Mouse (Mus musculus) heart, embryonic 14.5 days (tissue): Measurements from ENCODE around the gene Suco. TPM values are rescaled to one million over a fixed set of nuclear protein-coding genes. Genes with fewer than 3 reads are reported as not detected.

Experiments
- ATAC-seq: fragments of 200-750 bp; cut with Nextera tagmentation; 2 replicates; pipeline ENCODE4 v1.8.0; 2017; ENCODE audit warnings: low read depth, moderate TSS enrichment; ENCODE audit not compliant: insufficient number of reproducible peaks, insufficient read depth, low FRiP score
- H3K27ac ChIP-seq, 2 experiments: fragments of 200-500 bp in 1 of 2; fragments of 300-500 bp in 1 of 2; sonication (generic) in 1 of 2; replicated peaks in 1 of 2; 2 replicates each; pipeline ENCODE4 v1.5.1; 2012 to 2014; ENCODE audit warnings: low read depth in 2 of 2, low read length in 2 of 2, control low read depth in 1 of 2, mild to moderate bottlenecking in 1 of 2, mixed read lengths in 1 of 2; ENCODE audit not compliant: control insufficient read depth in 1 of 2, insufficient read depth in 1 of 2
- H3K27me3 ChIP-seq: fragments of 300-500 bp; sonication (generic); 2 replicates; pipeline ENCODE4 v1.6.1; 2014; ENCODE audit warnings: mild to moderate bottlenecking, low read length, control low read depth; ENCODE audit not compliant: control insufficient read depth, insufficient read depth
- H3K36me3 ChIP-seq: fragments of 300-500 bp; sonication (generic); 2 replicates; pipeline ENCODE4 v1.6.1; 2014; ENCODE audit warnings: mild to moderate bottlenecking, control low read depth, low read length, mixed read lengths; ENCODE audit not compliant: control insufficient read depth, insufficient read depth
- H3K4me1 ChIP-seq, 2 experiments: fragments of 200-500 bp in 1 of 2; fragments of 300-500 bp in 1 of 2; sonication (generic) in 1 of 2; 2 replicates each; pipeline ENCODE4 v1.6.1; 2012 to 2014; ENCODE audit warnings: low read length in 2 of 2, control low read depth in 1 of 2, mixed read lengths in 1 of 2; ENCODE audit not compliant: control insufficient read depth in 2 of 2, insufficient read depth in 2 of 2
- H3K4me2 ChIP-seq: fragments of 300-500 bp; sonication (generic); 2 replicates; pipeline ENCODE4 v1.6.1; 2014; ENCODE audit warnings: mild to moderate bottlenecking, low read length
- H3K4me3 ChIP-seq, 2 experiments: fragments of 200-500 bp in 1 of 2; fragments of 300-500 bp in 1 of 2; sonication (generic) in 1 of 2; 2 replicates each; pipeline ENCODE4 v1.5.1; 2012 to 2014; ENCODE audit warnings: low read length in 2 of 2, mild to moderate bottlenecking in 2 of 2, control low read depth in 1 of 2, low read depth in 1 of 2, moderate library complexity in 1 of 2; ENCODE audit not compliant: control insufficient read depth in 1 of 2, insufficient read depth in 1 of 2
- H3K9ac ChIP-seq: fragments of 300-500 bp; sonication (generic); 2 replicates; pipeline ENCODE4 v1.6.1; 2014; ENCODE audit warnings: mild to moderate bottlenecking, low read length
- H3K9me3 ChIP-seq: fragments of 300-500 bp; sonication (generic); 2 replicates; pipeline ENCODE4 v1.6.1; 2016; ENCODE audit warnings: low read length, control low read depth; ENCODE audit not compliant: control insufficient read depth
- WGBS: fragments of 180-500 bp; shearing (Covaris S2); extraction: QIAGEN DNeasy Blood & Tissue Kit; methylation state at CpG from one replicate; pipeline ENCODE4 v1.1.7; 2014; 5-methylcytosine and 5-hydroxymethylcytosine counted together
- polyA plus RNA-seq: library from polyadenylated mRNA; unstranded; fragments of >200 nt; fragmentation: Nextera tagmentation; extraction: Ambion mirVana; gene quantifications from 2 replicates; pipeline ENCODE4 v1.2.1, GENCODE M21; 2014

Gene Suco
- polyA plus RNA-seq, 1 experiment from 2014 or later: 19.2 TPM

DNA sequence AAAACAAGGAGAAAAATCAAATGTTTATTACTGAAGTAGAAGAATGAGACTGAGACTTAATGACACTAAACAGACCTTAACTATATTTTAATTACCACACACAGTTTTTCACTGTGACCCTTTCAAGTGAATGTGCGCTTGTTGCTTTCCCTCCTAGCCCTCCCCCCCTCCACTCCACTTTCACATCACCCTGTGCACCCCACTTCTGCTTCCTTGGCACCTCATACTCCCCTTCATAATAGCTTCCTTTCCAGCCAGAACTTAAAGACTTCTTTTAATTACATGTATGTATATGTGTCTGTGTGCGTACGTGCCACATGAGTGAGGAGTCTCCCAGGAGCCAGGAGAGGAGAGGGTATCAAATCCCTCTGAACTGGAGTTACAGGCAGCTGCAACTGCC, 12.3 kb upstream of the Suco start:
- Histone ChIP-seq H3K36me3 (no peaks in the 10 kb centered on the region), H3K9ac (no peak overlapping the region), H3K9me3 (no peaks in the 10 kb centered on the region), H3K4me1 (peaks cover 0 to 6% of the 10 kb centered on the region in 2 experiments; a peak in 1 of 4 replicates), H3K4me3 (no peak overlapping the region), H3K4me2 (no peak overlapping the region), H3K27ac (no peak overlapping the region), H3K27me3 (no peaks in the 10 kb centered on the region)
- 92% methylated on average over 3 of the region's 3 CpGs for WGBS
- no peak for ATAC-seq

DNA sequence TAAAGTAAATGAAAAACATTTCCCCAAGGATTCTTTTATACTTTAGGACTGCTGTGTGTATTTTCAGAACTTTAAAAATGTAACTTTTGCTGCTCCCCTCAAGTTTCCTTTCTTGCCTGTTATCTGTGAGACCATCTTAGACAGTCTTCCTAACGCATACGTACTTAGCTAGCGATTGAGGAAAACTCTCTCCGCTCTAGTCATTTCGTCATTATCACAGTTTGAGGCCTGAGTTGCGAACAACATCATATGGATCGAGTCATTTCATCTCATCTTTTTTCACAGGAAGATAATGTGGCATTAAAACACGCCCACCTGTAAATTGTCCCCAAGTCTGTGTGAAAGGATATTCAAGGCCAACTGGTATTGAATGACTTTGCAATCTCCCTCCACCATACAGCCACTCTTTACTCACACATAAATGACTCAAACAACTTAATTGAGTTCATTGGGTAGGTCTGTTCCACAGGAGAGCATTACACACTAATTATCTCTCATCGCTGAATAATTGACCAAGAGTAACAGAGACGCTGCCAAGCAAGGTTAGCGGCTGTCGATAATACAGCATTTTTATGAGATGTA, 11.3 kb upstream of the Suco start:
- no peak overlapping the region for H3K4me3 ChIP-seq

DNA sequence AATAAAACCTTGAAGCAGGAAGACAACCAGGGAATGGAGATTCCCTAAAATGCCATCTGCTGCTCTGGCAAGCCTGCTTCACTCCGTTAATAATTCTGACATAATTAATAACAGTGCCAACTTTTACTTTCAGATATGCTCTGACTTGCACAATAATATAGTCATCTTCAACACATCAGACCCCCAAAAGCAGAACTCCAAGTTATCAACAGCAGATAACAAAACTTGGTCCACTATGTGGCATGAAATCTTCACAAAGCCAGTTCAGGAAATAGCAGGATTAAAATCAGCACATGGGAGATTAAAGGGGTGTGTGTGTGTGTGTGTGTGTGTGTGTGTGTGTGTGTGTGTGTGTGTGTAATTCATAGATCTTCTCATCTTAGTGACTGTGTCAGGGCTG, 9.3 kb upstream of the Suco start:
- H3K27me3 ChIP-seq: no peaks in the 10 kb centered on the region
- H3K36me3 ChIP-seq: no peaks in the 10 kb centered on the region
- no peaks in the 10 kb centered on the region for H3K9me3 ChIP-seq
- no peaks in the 10 kb centered on the region for H3K4me1 ChIP-seq
- no peak overlapping the region for H3K4me3 ChIP-seq
- WGBS: 82% methylated on average over 1 of the region's 1 CpGs
- H3K4me2 ChIP-seq: no peak overlapping the region
- no peak for ATAC-seq
- no peak overlapping the region for H3K9ac ChIP-seq
- H3K27ac ChIP-seq: no peak overlapping the region

More for the DNA sequence above, 11.3 kb upstream of the Suco start:
- ATAC-seq: no peak
- WGBS: 90% methylated on average over 12 of the region's 12 CpGs
- H3K4me2 ChIP-seq: no peak overlapping the region
- no peaks in the 10 kb centered on the region for H3K36me3 ChIP-seq
- no peak overlapping the region for H3K27ac ChIP-seq
- H3K9me3 ChIP-seq: no peaks in the 10 kb centered on the region
- H3K27me3 ChIP-seq: no peaks in the 10 kb centered on the region
- no peak overlapping the region for H3K9ac ChIP-seq
- peaks cover 0 to 6% of the 10 kb centered on the region in 2 experiments; a peak in 1 of 4 replicates for H3K4me1 ChIP-seq

DNA sequence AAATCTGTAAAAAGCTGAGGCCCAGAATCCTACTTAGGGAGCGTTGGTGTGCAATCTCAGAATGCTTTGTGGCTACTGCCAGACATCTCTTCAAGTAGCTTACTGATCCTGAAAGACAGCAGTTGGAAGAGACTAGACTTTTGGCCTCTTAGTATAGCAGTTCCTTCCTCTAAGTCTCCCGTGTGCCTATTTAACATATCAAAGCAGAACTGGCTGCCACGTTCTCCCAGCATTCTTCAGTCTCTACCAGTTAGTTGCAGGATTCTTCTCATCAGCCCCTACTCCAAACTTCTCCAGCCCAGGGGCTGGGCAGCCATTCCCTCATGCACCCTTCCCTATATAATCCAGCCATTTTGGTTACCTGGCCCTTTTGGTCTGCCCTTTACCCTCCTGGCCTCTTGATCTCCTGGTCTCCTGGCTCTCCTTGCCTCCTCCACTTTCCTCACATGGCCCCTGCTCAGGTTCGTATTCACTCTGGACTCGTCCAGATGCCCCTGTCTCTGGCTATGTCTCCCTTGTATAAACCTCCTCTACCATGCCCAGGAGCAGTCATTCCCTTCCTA, 1.2 kb upstream of the Suco start:
- peak overlapping the region; percentile 65 for H3K9ac ChIP-seq
- ATAC-seq: no peak
- H3K27ac ChIP-seq: peak overlapping the region; percentile 25 to 27; a peak in 2 of 4 replicates
- no peaks in the 10 kb centered on the region for H3K27me3 ChIP-seq
- H3K4me1 ChIP-seq: peaks cover 5 to 13% of the 10 kb centered on the region in 2 experiments; a peak in 3 of 4 replicates
- no peaks in the 10 kb centered on the region for H3K36me3 ChIP-seq
- H3K4me3 ChIP-seq: peak overlapping the region; percentile 82 to 89
- no peaks in the 10 kb centered on the region for H3K9me3 ChIP-seq
- WGBS: 28% methylated on average over 5 of the region's 5 CpGs
- peak overlapping the region; percentile 70 for H3K4me2 ChIP-seq

DNA sequence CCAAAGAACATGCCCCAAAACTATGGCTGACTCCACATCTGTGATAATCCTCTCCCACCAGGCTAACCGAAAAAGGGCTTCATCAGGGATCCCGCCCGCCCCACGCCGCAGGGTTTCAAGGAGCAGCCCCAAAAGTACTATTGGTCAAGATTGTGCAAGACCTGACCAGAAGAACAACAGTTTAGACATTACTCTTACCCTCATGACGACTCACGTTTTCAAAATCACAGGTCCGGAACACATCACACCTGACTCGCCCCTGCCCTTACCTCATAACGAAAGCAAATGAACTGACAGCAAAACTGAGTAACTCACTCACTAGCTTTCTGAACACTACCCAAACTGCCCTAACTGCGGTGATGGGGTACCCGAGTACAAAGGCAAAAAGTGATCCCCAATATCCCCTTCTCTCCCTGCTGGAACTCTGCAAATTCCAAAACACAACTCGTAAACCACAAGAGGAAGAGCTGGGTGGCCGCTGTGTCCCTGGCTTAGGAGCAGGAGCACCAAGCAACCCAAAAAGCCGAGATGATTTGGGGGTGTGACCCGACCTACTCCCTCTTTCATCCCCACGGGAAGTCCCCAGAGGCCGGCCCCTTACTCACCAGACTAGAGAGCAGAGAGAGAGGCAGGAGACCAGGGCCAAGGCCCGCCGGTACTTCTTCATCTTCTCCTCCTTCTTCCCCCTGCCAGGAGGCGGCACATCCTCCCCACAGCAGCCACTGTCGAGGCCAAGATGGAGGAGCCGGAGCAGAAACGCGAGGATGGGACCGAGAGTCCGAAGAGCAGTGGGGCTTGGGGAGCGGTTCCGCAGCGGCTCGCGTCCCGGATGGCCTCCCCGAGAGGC, 553 bp downstream of the Suco start:
- H3K27ac ChIP-seq: peak overlapping the region; percentile 98
- H3K4me3 ChIP-seq: peak overlapping the region; percentile 82 to 89
- WGBS: under 1% methylated on average over 33 of the region's 34 CpGs
- H3K4me1 ChIP-seq: peaks cover 5 to 13% of the 10 kb centered on the region in 2 experiments; a peak in 3 of 4 replicates
- H3K36me3 ChIP-seq: no peaks in the 10 kb centered on the region
- peak overlapping the region; percentile 82 for H3K4me2 ChIP-seq
- H3K9me3 ChIP-seq: no peaks in the 10 kb centered on the region
- no peaks in the 10 kb centered on the region for H3K27me3 ChIP-seq
- ATAC-seq: peak; percentile 45
- peak overlapping the region; percentile 94 for H3K9ac ChIP-seq

DNA sequence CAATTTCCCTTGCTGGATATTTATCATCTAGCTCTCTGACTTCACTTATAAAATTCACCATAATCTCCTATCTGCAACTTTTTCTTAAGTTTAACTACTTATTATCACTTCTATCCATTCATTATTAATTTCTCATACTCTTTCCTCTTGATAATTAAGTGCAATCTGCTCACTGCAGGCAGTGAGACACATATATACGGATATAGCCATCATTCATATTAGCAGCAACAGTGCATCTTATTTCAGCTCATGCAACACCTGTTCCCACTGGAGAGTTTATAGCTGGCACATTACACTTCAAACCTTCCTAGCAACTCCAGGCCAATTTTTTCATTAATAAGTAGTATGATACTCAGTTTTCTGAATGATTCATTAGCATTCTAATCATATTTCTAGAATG, 7.1 kb downstream of the Suco start:
- Histone ChIP-seq H3K4me2 (no peak overlapping the region), H3K27ac (no peak overlapping the region), H3K4me1 (peaks cover 0 to 2% of the 10 kb centered on the region in 2 experiments; a peak in 1 of 4 replicates), H3K36me3 (no peaks in the 10 kb centered on the region), H3K9me3 (no peaks in the 10 kb centered on the region), H3K9ac (no peak overlapping the region), H3K4me3 (no peak overlapping the region), H3K27me3 (no peaks in the 10 kb centered on the region)
- 73% methylated on average over 1 of the region's 1 CpGs for WGBS
- no peak for ATAC-seq

DNA sequence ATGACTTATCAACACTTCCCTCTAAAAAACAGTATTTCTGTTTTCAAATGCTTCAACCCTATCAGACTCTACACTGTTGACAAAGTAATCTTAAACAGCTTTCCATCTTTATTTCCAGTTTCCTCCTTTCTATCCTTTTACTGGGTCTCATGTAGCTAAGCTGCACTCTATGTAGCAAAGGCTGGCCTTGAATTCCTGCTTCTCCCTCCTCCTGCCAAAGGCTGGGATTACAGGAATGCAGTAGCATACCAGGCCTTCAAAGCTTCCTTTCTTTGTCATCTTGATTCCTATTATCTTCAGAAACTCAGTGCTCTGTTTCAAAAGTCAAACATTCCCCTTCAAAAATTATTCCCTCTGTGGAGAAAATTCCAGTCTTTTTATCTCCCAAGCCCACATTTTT, 8.1 kb downstream of the Suco start:
- no peaks in the 10 kb centered on the region for H3K36me3 ChIP-seq
- H3K9ac ChIP-seq: no peak overlapping the region
- H3K27me3 ChIP-seq: no peaks in the 10 kb centered on the region
- H3K27ac ChIP-seq: no peak overlapping the region
- ATAC-seq: no peak
- H3K4me3 ChIP-seq: no peak overlapping the region
- no peaks in the 10 kb centered on the region for H3K4me1 ChIP-seq
- H3K9me3 ChIP-seq: no peaks in the 10 kb centered on the region
- no peak overlapping the region for H3K4me2 ChIP-seq
